Mouse (Mus musculus) CH12.LX (cell line): ENCODE measurements around the gene Rnf144a. TPM values are rescaled to one million over a fixed set of nuclear protein-coding genes. Genes with fewer than 3 reads are reported as not detected.

Experiments
- DNase-seq: peaks from one replicate; pipeline ENCODE4 v3.0.0-alpha.2; 2013; ENCODE audit errors: extremely low read depth
- H3K27ac ChIP-seq: 2 replicates; pipeline ENCODE4 v1.5.1; 2012; ENCODE audit warnings: low read depth, mild to moderate bottlenecking, control low read depth, moderate library complexity; ENCODE audit not compliant: insufficient read depth
- H3K27me3 ChIP-seq: replicated peaks from 2 replicates; pipeline ENCODE3; 2012; ENCODE audit warnings: inconsistent platforms
- H3K36me3 ChIP-seq, 2 experiments: replicated peaks in 1 of 2; 2 replicates each; pipeline versions ENCODE3 to v1.6.1; 2012; ENCODE audit warnings: inconsistent platforms in 1 of 2, low read length in 1 of 2, mild to moderate bottlenecking in 1 of 2, mixed read lengths in 1 of 2, moderate library complexity in 1 of 2; ENCODE audit not compliant: control insufficient read depth in 1 of 2, insufficient read depth in 1 of 2
- H3K4me1 ChIP-seq, 2 experiments: 2 replicates each; pipeline ENCODE4 v1.6.1; 2012; ENCODE audit warnings: inconsistent platforms in 1 of 2, moderate library complexity in 1 of 2; ENCODE audit not compliant: insufficient read depth in 2 of 2, control insufficient read depth in 1 of 2
- H3K4me2 ChIP-seq: 2 replicates; pipeline ENCODE4 v1.6.1; 2012; ENCODE audit warnings: low read depth, mild to moderate bottlenecking, control low read depth; ENCODE audit not compliant: poor library complexity, insufficient read depth, severe bottlenecking
- H3K4me3 ChIP-seq, 3 experiments: fragments of 150-350 bp in 1 of 3; sonication (generic) in 1 of 3; replicated peaks in 1 of 3; 2 replicates each; pipeline versions ENCODE3 to v1.5.1; 2011 to 2012; ENCODE audit warnings: low read depth in 2 of 3, low read length in 2 of 3, mild to moderate bottlenecking in 2 of 3, moderate library complexity in 2 of 3, control low read depth in 1 of 3, improper control_type of control experiment in 1 of 3, inconsistent platforms in 1 of 3, mixed read lengths in 1 of 3; ENCODE audit not compliant: poor library complexity in 1 of 3
- H3K79me2 ChIP-seq: replicated peaks from 2 replicates; pipeline ENCODE4 v1.6.1; 2012; ENCODE audit warnings: mild to moderate bottlenecking, moderate library complexity; ENCODE audit not compliant: control insufficient read depth, poor library complexity, insufficient read depth, severe bottlenecking; ENCODE audit errors: extremely low read depth
- H3K9ac ChIP-seq: 2 replicates; pipeline ENCODE4 v1.6.1; 2012; ENCODE audit warnings: low read depth, mild to moderate bottlenecking, control low read depth, moderate library complexity; ENCODE audit not compliant: insufficient read depth
- H3K9me3 ChIP-seq: replicated peaks from 2 replicates; pipeline ENCODE3; 2012; ENCODE audit warnings: low read length, inconsistent platforms, mixed read lengths
- BHLHE40 ChIP-seq: IDR thresholded peaks from 2 replicates; pipeline ENCODE4 v1.6.1; 2011; ENCODE audit warnings: mild to moderate bottlenecking, low read depth, low read length, improper control_type of control experiment
- CHD1 ChIP-seq: IDR thresholded peaks from 2 replicates; pipeline ENCODE4 v1.6.1; 2012; ENCODE audit warnings: low read depth, low read length, improper control_type of control experiment, inconsistent platforms
- CTCF ChIP-seq, 2 experiments: IDR thresholded peaks in 1 of 2; conservative IDR thresholded peaks in 1 of 2; 2 replicates each; pipeline ENCODE4 v1.5.1; 2011 to 2012; ENCODE audit warnings: low read depth in 2 of 2, low read length in 2 of 2, improper control_type of control experiment in 1 of 2, inconsistent platforms in 1 of 2, mild to moderate bottlenecking in 1 of 2, moderate library complexity in 1 of 2
- E2F4 ChIP-seq: IDR thresholded peaks from 2 replicates; pipeline ENCODE4 v1.6.1; 2011; ENCODE audit warnings: low read depth, low read length, improper control_type of control experiment; ENCODE audit not compliant: insufficient replicate concordance
- EP300 ChIP-seq: IDR thresholded peaks from 2 replicates; pipeline ENCODE4 v1.6.1; 2011; ENCODE audit warnings: low read length, improper control_type of control experiment
- MAFK ChIP-seq: IDR thresholded peaks from 2 replicates; pipeline ENCODE4 v1.6.1; 2011; ENCODE audit warnings: low read length, improper control_type of control experiment; ENCODE audit not compliant: insufficient replicate concordance
- MEF2A ChIP-seq: IDR thresholded peaks from 2 replicates; pipeline ENCODE4 v1.6.1; 2014; ENCODE audit warnings: low read depth, mild to moderate bottlenecking, inconsistent platforms, low read length, improper control_type of control experiment, borderline replicate concordance
- MXI1 ChIP-seq: IDR thresholded peaks from 2 replicates; pipeline ENCODE4 v1.6.1; 2011; ENCODE audit warnings: mild to moderate bottlenecking, low read depth, low read length, improper control_type of control experiment
- MYC ChIP-seq: IDR thresholded peaks from 2 replicates; pipeline ENCODE4 v1.6.1; 2011; ENCODE audit warnings: low read depth, mild to moderate bottlenecking, improper control_type of control experiment, low read length
- PAX5 ChIP-seq: IDR thresholded peaks from 2 replicates; pipeline ENCODE4 v1.6.1; 2012; ENCODE audit warnings: low read length, inconsistent platforms, mixed read lengths
- POLR2AphosphoS2 ChIP-seq: IDR thresholded peaks from 2 replicates; pipeline ENCODE4 v1.6.1; 2011; ENCODE audit warnings: low read depth, low read length, improper control_type of control experiment
- RAD21 ChIP-seq: IDR thresholded peaks from 2 replicates; pipeline ENCODE4 v1.6.1; 2011; ENCODE audit warnings: low read depth, mild to moderate bottlenecking, low read length, improper control_type of control experiment, moderate library complexity
- RCOR1 ChIP-seq: conservative IDR thresholded peaks from 2 replicates; pipeline ENCODE4 v1.6.1; 2012; ENCODE audit warnings: low read depth, mild to moderate bottlenecking, inconsistent platforms, low read length, improper control_type of control experiment
- SMC3 ChIP-seq: IDR thresholded peaks from 2 replicates; pipeline ENCODE4 v1.6.1; 2011; ENCODE audit warnings: low read depth, low read length, improper control_type of control experiment
- TBP ChIP-seq: conservative IDR thresholded peaks from 2 replicates; pipeline ENCODE4 v1.6.1; 2011; ENCODE audit warnings: low read depth, low read length, improper control_type of control experiment
- TCF12 ChIP-seq: IDR thresholded peaks from 2 replicates; pipeline ENCODE4 v1.6.1; 2014; ENCODE audit warnings: low read depth, mild to moderate bottlenecking, inconsistent platforms, low read length, improper control_type of control experiment
- UBTF ChIP-seq: IDR thresholded peaks from 2 replicates; pipeline ENCODE4 v1.6.1; 2012; ENCODE audit warnings: low read depth, mild to moderate bottlenecking, inconsistent platforms, low read length, improper control_type of control experiment, moderate library complexity
- USF1 ChIP-seq: IDR thresholded peaks from 2 replicates; pipeline ENCODE4 v1.6.1; 2014; ENCODE audit warnings: low read depth, mild to moderate bottlenecking, inconsistent platforms, low read length, improper control_type of control experiment
- ZKSCAN1 ChIP-seq: IDR thresholded peaks from 2 replicates; pipeline ENCODE4 v1.6.1; 2012; ENCODE audit warnings: low read depth, inconsistent platforms, low read length, improper control_type of control experiment, borderline replicate concordance
- ZMIZ1 ChIP-seq: IDR thresholded peaks from 2 replicates; pipeline ENCODE4 v1.6.1; 2012; ENCODE audit warnings: low read depth, mild to moderate bottlenecking, inconsistent platforms, low read length, improper control_type of control experiment
- dilution Hi-C: fragments of 300-500 bp; cut with MboI; formaldehyde crosslinking; loops from 2 replicates; pipeline ENCODE4 v1.14.3; 2020; ENCODE audit warnings: low sequenced_read_pairs; ENCODE audit not compliant: extremely low pct_unique_long_range_greater_than_20kb, extremely low pct_ligation_motif_present
- in situ Hi-C: fragments of 300-500 bp; cut with MboI; formaldehyde crosslinking; loops from 3 replicates; pipeline ENCODE4 v1.14.3; 2019; ENCODE audit warnings: low sequenced_read_pairs, low pct_ligation_motif_present, low pct_unique_long_range_greater_than_20kb, mixed read lengths
- polyA plus RNA-seq: library from polyadenylated mRNA; unstranded; fragments of >175 nt; gene quantifications from 2 replicates; pipeline ENCODE4 v1.2.1, GENCODE M21; 2012; ENCODE audit warnings: low read depth; ENCODE audit not compliant: insufficient read length
- total RNA-seq, 2 experiments: library from RNA; depleted of rRNA; stranded (reverse); fragments of 300-350 nt in 1 of 2; fragments of >200 nt in 1 of 2; gene quantifications; 2 replicates each; pipeline ENCODE4 v1.2.3; 2012 to 2014

Gene Rnf144a
- total and polyA plus RNA-seq, 3 experiments = 0.04 to 0.57 (median 0.52) TPM

GRCm38 (mm10) chr12:26366372-26366771 is 48.7 kb downstream of the Rnf144a start:
- Histone ChIP-seq H3K9me3 (no peaks in the 10 kb centered on the region), H3K4me1 (no peaks in the 10 kb centered on the region), H3K4me3 (no peak overlapping the region), H3K36me3 (no peaks in the 10 kb centered on the region)
- TF ChIP-seq USF1 (no peak), MEF2A (no peak), UBTF (no peak), TBP (no peak), ZKSCAN1 (no peak), SMC3 (no peak), BHLHE40 (no peak), ZMIZ1 (no peak), MXI1 (no peak), RCOR1 (no peak), RAD21 (no peak), E2F4 (no peak), MAFK (no peak), CTCF (conservative IDR thresholded peaks at IDR 0.05 in 1 of 2, IDR thresholded peaks at IDR 0.05 in 1 of 2; ENCODE audit: low read depth in 2 of 2, low read length in 2 of 2) (no peak), TCF12 (no peak)
- TF ChIP-seq, all 38 proteins: peak for 0
- dilution Hi-C loops = no loop called here
- no peaks in the 10 kb centered on the region for H3K79me2 ChIP-seq
- H3K27ac ChIP-seq = no peak overlapping the region
- no peak overlapping the region for H3K9ac ChIP-seq
- in situ Hi-C loops = no loop called here
- H3K4me2 ChIP-seq = no peak overlapping the region
- no peaks in the 10 kb centered on the region for H3K27me3 ChIP-seq
- DNase-seq = no peak

DNA sequence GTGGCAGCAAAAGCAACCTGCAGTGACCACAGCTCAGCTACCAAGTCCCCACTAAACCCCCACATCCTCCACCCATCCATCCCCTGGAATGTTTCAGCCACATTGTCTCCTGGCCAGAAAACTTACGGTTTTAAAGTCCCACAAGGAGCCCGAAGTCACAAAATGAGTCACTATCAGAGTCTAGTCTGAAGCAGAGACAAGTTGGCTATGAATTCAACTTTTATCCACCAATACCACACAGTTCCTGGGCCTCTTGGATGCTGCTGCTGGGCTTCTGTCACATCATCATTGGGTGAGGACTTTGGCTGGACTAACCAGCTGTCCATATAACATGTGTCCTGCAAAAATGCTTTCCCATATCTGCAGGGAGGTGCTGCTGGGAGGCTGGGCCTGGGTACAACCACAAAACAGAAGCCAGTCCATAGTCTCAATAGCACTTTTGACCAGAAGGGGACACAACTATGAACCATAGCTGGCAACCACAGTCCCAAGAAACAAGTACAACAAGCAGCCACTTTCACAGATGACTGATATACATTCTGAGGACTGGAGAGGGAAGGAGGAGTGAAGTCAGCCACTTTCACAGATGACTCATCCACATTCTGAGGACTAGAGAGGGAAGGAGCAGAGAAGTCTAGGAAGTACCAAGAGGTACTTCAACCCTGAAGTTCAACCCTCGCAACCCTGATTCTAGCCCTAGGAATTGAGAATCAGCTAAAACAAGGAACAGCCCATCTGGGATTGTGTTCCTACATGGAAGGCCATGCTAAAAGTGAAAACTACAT is 49.3 kb downstream of the Rnf144a start:
- TF ChIP-seq MAFK (no peak), USF1 (no peak), MXI1 (no peak), RAD21 (no peak), CHD1 (no peak), PAX5 (no peak), EP300 (no peak), CTCF (conservative IDR thresholded peaks at IDR 0.05 in 1 of 2, IDR thresholded peaks at IDR 0.05 in 1 of 2; ENCODE audit: low read depth in 2 of 2, low read length in 2 of 2) (no peak), POLR2AphosphoS2 (no peak), TBP (no peak), BHLHE40 (no peak), MYC (no peak)
- dilution Hi-C loops = no loop called here

More for the DNA sequence above, 49.3 kb downstream of the Rnf144a start:
- H3K4me3 ChIP-seq = no peak overlapping the region
- no peak overlapping the region for H3K27ac ChIP-seq
- H3K36me3 ChIP-seq = no peaks in the 10 kb centered on the region
- in situ Hi-C loops = no loop called here
- H3K9ac ChIP-seq = no peak overlapping the region
- no peaks in the 10 kb centered on the region for H3K4me1 ChIP-seq
- H3K9me3 ChIP-seq = no peaks in the 10 kb centered on the region
- H3K79me2 ChIP-seq = no peaks in the 10 kb centered on the region
- no peak overlapping the region for H3K4me2 ChIP-seq
- no peaks in the 10 kb centered on the region for H3K27me3 ChIP-seq
- DNase-seq = no peak
